In genomic region chr4:57202660-57203361, GRCm38 (mm10) we compare ENCODE assay signal across 9 mouse cellular contexts. TPM values are rescaled to one million over a fixed set of nuclear protein-coding genes. Genes with fewer than 3 reads are reported as not detected.
DNase-seq lines count a peak whose midpoint lies in the region; ATAC-seq and TF ChIP-seq lines count a peak whose summit lies in the region.
"Had no signal": no experiment of that assay in that cellular context is flagged by ENCODE, and none has a peak within 500 bp of the region (broad histone marks: within the 10 kb centered on the region; RNA-seq: fewer than 3 reads in every experiment).

No protein-coding gene starts in this region.

- peak; percentile 75; the same call in 1 of the 2 replicates for ATAC-seq in lung, embryonic 16.5 days (ENCODE audit: low read depth)
- ATAC-seq in neural tube, embryonic 15.5 days (ENCODE audit: low FRiP score), result no peak

- TF ChIP-seq CTCF in left cerebral cortex, adult 2 months (IDR thresholded peaks at IDR 0.05), result no peak; the same call in none of the 2 replicates

- no peak overlapping the region for H3K9ac ChIP-seq in lung, embryonic 16.5 days (ENCODE audit: low read length)
- no peak overlapping the region for H3K9ac ChIP-seq in neural tube, embryonic 15.5 days (replicated peaks)

- H3K9me3 ChIP-seq in lung, embryonic 16.5 days (ENCODE audit: control insufficient read depth, low read length), result no peaks in the 10 kb centered on the region
- peaks cover 2% of the 10 kb centered on the region; the same call in 1 of the 2 replicates for H3K9me3 ChIP-seq in neural tube, embryonic 15.5 days (replicated peaks)

- H3K4me2 ChIP-seq in lung, embryonic 16.5 days (ENCODE audit: low read depth, low read length), result no peak overlapping the region
- H3K4me2 ChIP-seq in neural tube, embryonic 15.5 days, result no peak overlapping the region

- intact Hi-C loops in left cerebral cortex, adult 2 months (cut with DNase I), result no loop called here

- peaks cover 5% of the 10 kb centered on the region; the same call in 1 of the 2 replicates for H3K36me3 ChIP-seq in lung, embryonic 16.5 days (ENCODE audit: control insufficient read depth, insufficient read depth, low read length)
- peaks cover 17% of the 10 kb centered on the region; the same call in 1 of the 2 replicates for H3K36me3 ChIP-seq in neural tube, embryonic 15.5 days

- 0 out of 2 replicates have a peak, but pooled peaks cover 3% of the 10 kb centered on the region for H3K4me1 ChIP-seq in lung, embryonic 16.5 days (replicated peaks; ENCODE audit: control insufficient read depth, insufficient read depth, low read length)
- H3K4me1 ChIP-seq in neural tube, embryonic 15.5 days, result peaks cover 3% of the 10 kb centered on the region; the same call in 1 of the 2 replicates

- peak overlapping the region; percentile 47 for H3K27ac ChIP-seq in lung, embryonic 16.5 days (ENCODE audit: low read length)
- H3K27ac ChIP-seq in neural tube, embryonic 15.5 days (replicated peaks), result no peak overlapping the region
- H3K27ac ChIP-seq in left cerebral cortex, adult 2 months, result no peak overlapping the region

- WGBS in lung, embryonic 16.5 days, result 37% methylated on average over 10 of the region's 10 CpGs
- WGBS in neural tube, embryonic 15.5 days, result 72% methylated on average over 10 of the region's 10 CpGs

- peak; percentile 72 for DNase-seq in gastrocnemius, adult 18-20 months (ENCODE audit: low spot score)
- no peak for DNase-seq in gastrocnemius, postnatal 4 days (ENCODE audit: low spot score in 2 of 2)
- peak; percentile 10 for DNase-seq in adipocyte (ENCODE audit: low spot score)
- DNase-seq in gastrocnemius, postnatal 10 days, result peak; percentile 21
- DNase-seq in left cerebral cortex, adult 8-10 months (ENCODE audit: low spot score in 2 of 2), result no peak
- DNase-seq in left cerebral cortex, adult 2 months (ENCODE audit: extremely low spot score in 1 of 2, low spot score in 2 of 2), result no peak
- DNase-seq: cerebellum, postnatal 10 days had no signal

- H3K27me3 ChIP-seq in lung, embryonic 16.5 days (ENCODE audit: control insufficient read depth, insufficient read depth, low read depth, low read length), result no peaks in the 10 kb centered on the region
- no peaks in the 10 kb centered on the region for H3K27me3 ChIP-seq in neural tube, embryonic 15.5 days (replicated peaks)

- H3K4me3 ChIP-seq in lung, embryonic 16.5 days (ENCODE audit: low read length), result no peak overlapping the region
- no peak overlapping the region for H3K4me3 ChIP-seq in neural tube, embryonic 15.5 days (replicated peaks)
- H3K4me3 ChIP-seq in left cerebral cortex, adult 2 months, result no peak overlapping the region

RNA-seq across cellular contexts. Expression of gene Epb41l4b, which starts 59.6 kb away (rescaled TPM):
- 1 to 10 TPM; 3.7 to 4.2 TPM for total RNA-seq in gastrocnemius, adult 18-20 months (2021)
- total RNA-seq in gastrocnemius, postnatal 4 days (2021), result 10 to 100 TPM; 14.7 to 16.3 TPM
- total RNA-seq in gastrocnemius, postnatal 10 days (2021), result 1 to 10 TPM; 8.1 to 8.7 TPM
- 1.4 and 1.9 TPM in 2 replicates for polyA plus RNA-seq in lung, embryonic 16.5 days (2015; fragmentation: Nextera tagmentation; extraction: Ambion mirVana)
- 4.5 and 6.5 TPM in 2 replicates for polyA plus RNA-seq in neural tube, embryonic 15.5 days (2015; fragmentation: Nextera tagmentation; extraction: Ambion mirVana)
- total RNA-seq in left cerebral cortex, adult 8-10 months (2022), result 10 to 100 TPM; 30.5 to 45.1 (median 34.8) TPM
- total RNA-seq in left cerebral cortex, adult 2 months (2021), result 10 to 100 TPM; 37.7 to 42.8 TPM

Comparison
In these comparisons a context has a peak if more than half of its experiments do, and no peak if none do; other contexts are left out.
1. DNase-seq: peak in gastrocnemius, adult 18-20 months (single experiment), adipocyte (single experiment) and gastrocnemius, postnatal 10 days (single experiment); none in gastrocnemius, postnatal 4 days (0 of 2), left cerebral cortex, adult 8-10 months (0 of 2) and left cerebral cortex, adult 2 months (0 of 2).